Mouse (Mus musculus): ENCODE data around the gene 4930404N11Rik.

GRCm38 (mm10) chr10:81365073-81365472 is 543 bp downstream of the 4930404N11Rik start:
- TF ChIP-seq CTCF (conservative IDR thresholded peaks at IDR 0.05; ENCODE audit: insufficient read depth, insufficient read length, low read depth, low read length) (no peak), POLR2A (IDR thresholded peaks at IDR 0.05; ENCODE audit: low read depth, low read length) (no peak)

All from kidney, adult 2 months (tissue).